Mouse (Mus musculus) heart, adult 8-10 months (tissue): ENCODE results near the gene Sh3bp5. TPM values are rescaled to one million over a fixed set of nuclear protein-coding genes. Genes with fewer than 3 reads are reported as not detected.
"Not testable (repeated sequence)": the region's sequence is repeated elsewhere in the genome, so short reads cannot be mapped to it uniquely, and the experiment has no call there.

Experiments used
- DNase-seq: peaks from one replicate; pipeline ENCODE4 v3.0.0; 2022; ENCODE audit warnings: low spot score
- total RNA-seq, 4 experiments: library from RNA; stranded (reverse); gene quantifications; 2 replicates each; pipeline ENCODE4 v1.2.4; 2022

The Sh3bp5 gene
- 10 to 100 TPM; 38.6 to 50.6 (median 50.1) TPM for total RNA-seq

DNA sequence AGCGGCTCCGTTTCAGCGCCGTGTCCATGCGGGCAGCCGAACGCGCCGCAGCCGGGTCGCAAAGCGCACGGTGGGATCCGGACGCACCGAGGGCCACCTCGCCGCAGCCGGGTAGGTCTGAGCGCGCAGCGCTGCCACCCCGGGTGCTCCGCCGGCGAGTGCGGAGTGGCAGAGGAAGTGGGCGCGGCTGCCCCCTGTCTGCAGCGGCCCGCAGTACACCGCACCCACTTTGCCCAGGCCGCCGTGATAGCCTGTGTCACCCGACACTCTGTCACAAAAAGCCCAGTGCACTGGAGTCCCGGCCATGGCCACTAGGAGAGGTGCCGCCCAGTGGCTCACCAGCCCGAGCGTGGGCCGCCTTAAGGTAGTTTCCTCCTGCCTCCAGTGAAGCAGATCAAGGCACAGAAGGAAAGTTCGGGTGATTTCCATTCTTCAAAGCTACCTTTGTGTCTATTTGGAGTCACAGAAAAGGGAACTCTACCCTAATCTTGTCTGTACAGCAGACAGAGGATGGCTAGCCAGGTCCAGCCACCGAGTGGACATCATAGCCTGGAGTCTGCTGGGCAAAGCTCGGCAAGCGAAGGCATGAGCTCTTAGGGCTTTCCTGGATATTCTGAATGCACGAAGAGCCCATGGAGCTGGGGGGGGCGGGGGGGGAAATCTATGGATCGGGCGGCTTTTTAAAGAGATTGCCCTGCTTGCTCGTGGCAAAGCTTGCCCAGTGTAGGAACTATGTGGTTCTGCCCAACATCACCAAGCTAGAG is at the start of gene Sh3bp5:
Gene Sh3bp5 (minus strand): TSS at position 149 of the 764 bp plus-strand sequence.
- DNase-seq: peak; percentile 94

DNA sequence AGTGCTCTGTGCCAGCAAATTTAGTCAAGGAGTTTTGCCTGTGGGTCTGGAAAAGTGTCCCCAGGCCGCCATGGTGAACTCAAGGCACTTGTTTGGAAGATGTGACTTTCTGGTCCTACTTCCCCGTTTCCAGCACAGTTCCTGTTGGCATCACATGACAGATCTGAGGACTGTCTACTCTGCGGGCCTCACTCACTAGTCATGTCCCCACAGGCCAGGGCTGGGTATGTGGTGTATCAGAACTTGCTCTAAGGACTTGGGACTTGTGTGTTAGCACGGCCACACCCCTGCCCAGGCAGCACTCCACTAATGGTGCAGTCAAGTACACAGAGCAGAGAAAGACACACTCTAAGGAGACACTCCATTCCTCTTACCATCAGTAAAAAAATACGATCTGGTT is 46.5 kb upstream of the Sh3bp5 start:
- no peak for DNase-seq

- no peak for DNase-seq
Observed at GRCm38 (mm10) chr14:31473297-31473696, 37.4 kb upstream of the Sh3bp5 start.

DNA sequence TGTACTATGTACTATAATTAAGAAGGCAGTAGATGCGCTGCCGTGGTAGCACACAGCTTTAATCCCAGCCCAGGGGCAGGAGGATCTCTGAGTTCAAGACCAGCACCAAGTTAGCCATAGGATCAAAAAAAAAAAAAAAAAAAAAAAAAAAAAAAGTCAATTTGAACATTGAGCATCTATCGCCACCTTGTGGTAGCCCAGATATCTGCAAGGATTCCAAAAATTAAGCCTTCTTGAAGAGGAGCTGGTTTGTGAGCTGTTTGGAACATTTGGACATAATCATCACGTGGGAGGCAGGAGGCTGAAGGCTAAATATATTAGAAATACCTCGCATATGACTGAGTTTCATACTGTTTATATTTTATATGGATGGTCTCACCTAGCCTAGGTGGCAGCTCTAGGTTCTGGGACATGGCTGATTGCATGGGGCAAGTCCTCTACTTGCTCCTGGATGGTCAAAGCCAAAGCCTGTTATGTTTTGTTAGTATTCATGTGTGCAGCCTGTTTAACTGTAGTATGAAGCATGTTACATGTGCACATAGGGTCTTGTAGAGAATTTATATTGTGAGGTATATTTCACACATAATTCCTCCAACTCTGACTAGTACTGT is 36.7 kb upstream of the Sh3bp5 start:
- DNase-seq: peak; percentile 50

- no peak for DNase-seq
Observed at GRCm38 (mm10) chr14:31469711-31470110, 33.8 kb upstream of the Sh3bp5 start.

- no peak for DNase-seq
Observed at GRCm38 (mm10) chr14:31464176-31464575, 28.3 kb upstream of the Sh3bp5 start.

DNA sequence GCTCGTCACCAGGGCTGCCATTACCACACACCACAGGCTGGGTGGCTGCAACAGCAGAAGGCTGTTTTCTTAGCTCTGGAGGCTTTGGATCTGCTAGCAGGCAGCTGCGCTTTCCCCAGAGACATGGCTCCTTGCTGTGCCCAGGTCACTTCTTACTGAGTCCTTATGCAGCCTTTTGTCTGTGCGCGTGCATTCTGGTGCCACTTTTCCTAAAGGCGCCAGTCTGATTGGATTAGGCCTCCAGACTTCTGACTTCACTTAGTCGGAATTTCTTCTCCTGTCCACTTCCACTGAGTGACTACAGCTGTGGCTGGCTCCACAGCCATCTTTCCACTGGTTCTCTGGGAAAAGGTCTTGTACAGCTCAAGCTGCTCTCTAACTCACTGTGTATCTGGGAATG is 27.0 kb upstream of the Sh3bp5 start:
- DNase-seq: peak; percentile 39

GRCm38 (mm10) chr14:31462226-31462625 is 26.3 kb upstream of the Sh3bp5 start:
- DNase-seq: not testable (repeated sequence)

DNA sequence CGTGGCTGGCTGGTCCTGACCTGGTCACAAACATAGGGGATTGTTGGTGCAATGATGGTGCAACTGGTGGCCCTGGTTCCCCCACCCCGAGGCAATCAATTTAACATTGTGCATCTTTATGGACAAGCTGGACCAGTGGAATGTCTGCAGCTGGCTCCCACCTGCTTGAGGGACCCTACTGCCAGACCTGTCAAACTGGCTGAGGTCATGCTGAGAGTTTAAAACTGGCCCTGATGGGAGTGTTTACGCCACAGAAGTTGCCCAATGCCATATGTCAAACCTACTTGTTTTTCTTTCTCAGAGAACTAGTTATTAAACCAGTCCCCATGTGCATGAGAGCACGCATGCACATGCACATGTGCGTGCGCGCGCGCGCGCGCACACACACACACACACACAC is 22.1 kb upstream of the Sh3bp5 start:
- DNase-seq: no peak

DNA sequence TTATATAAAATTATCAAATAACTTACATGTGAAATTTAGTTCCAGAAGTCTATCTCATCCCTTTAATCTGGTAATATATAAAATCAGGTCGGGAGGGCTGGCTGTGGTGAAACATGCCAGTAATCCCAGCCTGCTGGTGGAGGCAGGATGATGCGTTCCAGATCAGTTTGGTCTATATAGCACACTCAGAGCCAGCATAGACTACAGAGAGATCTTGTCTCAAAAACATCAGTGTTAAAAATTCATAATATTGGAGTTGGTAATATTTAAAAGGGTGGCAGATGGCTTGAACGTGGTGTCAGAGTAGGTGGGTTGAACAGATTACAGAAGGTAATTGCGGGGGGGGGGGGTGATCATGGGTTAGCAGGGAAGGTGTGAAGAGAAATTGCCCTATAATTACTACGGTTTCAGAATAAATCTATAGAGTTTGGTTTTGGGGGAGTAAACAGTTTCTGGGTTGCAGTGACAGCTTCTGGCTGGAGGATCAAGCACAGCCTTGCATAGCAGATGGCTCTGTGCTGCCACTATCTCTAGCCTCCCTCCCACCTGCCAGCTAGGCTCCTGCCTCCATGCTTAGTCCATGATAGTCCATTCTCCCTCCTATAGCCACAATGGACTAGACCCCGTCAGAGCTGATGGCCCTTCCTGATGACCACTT is 20.3 kb upstream of the Sh3bp5 start:
- DNase-seq: no peak

DNA sequence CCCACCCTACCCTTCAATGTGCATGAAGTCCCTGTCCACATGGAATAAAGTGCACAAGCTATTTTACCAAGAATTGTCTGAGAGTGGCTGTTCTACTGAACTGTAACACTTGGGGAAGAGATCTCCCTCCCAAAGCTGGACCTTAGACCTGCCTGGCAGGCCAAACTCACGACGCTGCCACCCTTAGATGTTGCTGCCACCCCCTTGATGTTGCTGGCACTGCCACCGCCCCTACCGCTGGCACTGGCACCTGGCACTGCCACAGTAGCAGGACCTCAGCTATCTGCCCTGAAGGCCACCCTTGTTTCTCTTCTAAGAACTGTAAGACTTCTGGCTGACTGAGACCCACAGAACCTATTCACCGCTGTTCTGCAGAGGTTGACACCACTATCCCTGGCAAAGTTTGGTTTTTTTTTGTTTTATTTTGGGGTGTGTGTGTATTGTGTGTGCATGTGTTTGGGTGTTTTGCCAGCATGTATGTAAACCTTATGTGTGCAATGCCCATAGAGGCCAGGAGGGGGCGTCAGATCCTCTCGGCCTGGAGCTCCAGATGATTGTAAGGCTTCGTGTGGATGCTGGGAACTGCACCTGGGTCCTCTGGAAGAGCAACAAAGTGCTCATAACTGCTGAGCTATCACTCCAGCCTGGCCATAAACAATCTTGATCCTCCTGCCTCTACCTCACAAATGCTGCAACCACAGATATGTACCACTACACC is 19.1 kb upstream of the Sh3bp5 start:
- no peak for DNase-seq

DNA sequence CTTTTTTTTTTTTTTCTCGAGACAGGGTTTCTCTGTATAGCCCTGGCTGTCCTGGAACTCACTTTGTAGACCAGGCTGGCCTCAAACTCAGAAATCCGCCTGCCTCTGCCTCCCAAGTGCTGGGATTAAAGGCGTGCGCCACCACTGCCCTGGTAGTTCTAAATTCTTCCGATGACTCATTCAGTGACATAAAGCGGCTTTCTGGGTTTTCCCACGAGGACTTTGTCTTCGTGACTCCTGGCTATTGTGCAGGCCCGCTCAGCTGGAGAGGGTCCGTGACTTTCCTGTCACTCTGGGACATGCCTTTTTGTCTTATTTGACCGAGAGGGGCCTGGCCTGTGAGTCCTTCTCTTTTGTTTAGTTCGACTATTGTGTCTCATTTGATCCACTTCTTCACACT is 18.1 kb upstream of the Sh3bp5 start:
- DNase-seq: not testable (repeated sequence)

- no peak for DNase-seq
Observed at GRCm38 (mm10) chr14:31448994-31449393, 13.1 kb upstream of the Sh3bp5 start.

GRCm38 (mm10) chr14:31443616-31444015 is 7.7 kb upstream of the Sh3bp5 start:
- DNase-seq: no peak

- no peak for DNase-seq
Observed at GRCm38 (mm10) chr14:31440725-31441124, 4.8 kb upstream of the Sh3bp5 start.

- DNase-seq: no peak
Observed at GRCm38 (mm10) chr14:31440230-31440629, 4.4 kb upstream of the Sh3bp5 start.

DNA sequence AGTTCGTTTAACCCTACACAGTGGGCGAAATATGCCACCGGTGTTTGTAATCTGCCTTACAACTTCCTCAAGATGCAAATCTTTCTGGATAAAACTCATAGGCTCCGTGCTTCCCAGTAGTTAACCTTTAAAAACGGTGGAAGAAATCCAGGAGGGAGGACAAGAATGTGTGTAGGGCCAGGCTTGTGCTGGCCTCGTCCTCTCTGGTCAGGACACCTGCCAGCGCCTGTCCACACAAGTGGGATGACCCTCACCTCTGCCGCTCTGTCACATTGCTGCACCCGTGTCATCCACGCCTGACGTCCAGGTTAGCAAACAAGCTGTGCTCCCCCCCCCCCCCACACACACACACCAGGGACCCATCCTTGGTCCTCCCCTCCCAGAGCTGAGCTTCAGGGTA is 3.4 kb upstream of the Sh3bp5 start:
- DNase-seq: no peak

GRCm38 (mm10) chr14:31437826-31438529 is 2.1 kb upstream of the Sh3bp5 start:
- DNase-seq: no peak

DNA sequence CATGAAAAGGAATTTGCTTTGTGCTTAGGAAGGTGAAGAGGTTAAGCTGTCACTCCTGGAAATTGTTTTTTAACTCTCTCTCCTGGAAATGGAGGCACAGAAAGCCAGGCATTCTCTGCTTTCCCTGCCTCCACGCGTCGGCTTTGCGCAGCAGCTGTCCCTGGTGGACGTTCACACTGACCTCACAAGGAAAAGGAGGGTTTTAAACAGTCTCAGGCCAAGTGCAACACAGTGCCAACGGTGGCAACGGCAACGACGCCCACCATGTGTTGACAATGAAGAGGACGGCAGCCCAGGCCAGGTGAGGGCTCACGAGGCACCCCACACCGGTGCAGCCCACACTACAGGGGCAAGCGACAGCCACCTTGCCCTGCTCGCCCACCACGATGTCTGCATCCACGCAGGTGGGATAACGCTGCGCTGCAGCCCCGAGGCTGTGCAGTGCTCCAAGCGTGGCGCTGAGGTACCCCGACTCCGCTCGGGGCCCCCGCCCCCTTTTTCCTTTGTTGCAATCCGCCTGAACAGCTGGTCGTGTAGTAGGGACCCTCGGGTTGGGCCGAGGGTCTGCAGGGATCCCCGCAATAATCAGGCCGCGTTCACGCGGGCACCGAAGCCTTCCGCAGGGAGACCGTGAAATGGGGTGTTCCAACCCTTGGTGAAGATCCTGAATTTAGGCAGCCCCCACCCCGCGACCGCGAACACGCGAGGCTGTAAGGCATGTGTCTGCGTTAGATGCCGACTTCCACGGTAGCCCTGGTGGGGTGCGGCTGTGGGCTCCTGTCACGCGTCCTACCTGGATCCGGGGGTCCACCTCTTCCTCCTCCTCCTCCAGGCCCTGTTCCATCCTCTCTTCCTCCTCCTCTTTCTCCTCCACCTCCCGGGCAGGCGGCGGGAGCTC is 611 bp downstream of the Sh3bp5 start:
- no peak for DNase-seq

GRCm38 (mm10) chr14:31434426-31434825 is 1.5 kb downstream of the Sh3bp5 start:
- DNase-seq: no peak
